Mouse (Mus musculus) embryonic facial prominence, embryonic 14.5 days (tissue): ENCODE data around the gene Ccdc85c. TPM values are rescaled to one million over a fixed set of nuclear protein-coding genes. Genes with fewer than 3 reads are reported as not detected.

Experiments used
- ATAC-seq: fragments of 200-750 bp; cut with Nextera tagmentation; 2 replicates; pipeline ENCODE4 v1.8.0; 2017; ENCODE audit warnings: low read depth, moderate number of reproducible peaks, moderate TSS enrichment
- DNase-seq: peaks from one replicate; pipeline ENCODE4 v3.0.0-alpha.2; 2015; ENCODE audit warnings: low spot score
- H3K27ac ChIP-seq: fragments of 300-500 bp; sonication (generic); replicated peaks from 2 replicates; pipeline ENCODE4 v1.5.1; 2014; ENCODE audit warnings: low read depth, mild to moderate bottlenecking, low read length, moderate library complexity
- H3K27me3 ChIP-seq: fragments of 300-500 bp; sonication (generic); replicated peaks from 2 replicates; pipeline ENCODE4 v1.6.1; 2014; ENCODE audit warnings: low read length; ENCODE audit not compliant: control insufficient read depth, insufficient read depth
- H3K36me3 ChIP-seq: fragments of 300-500 bp; sonication (generic); 2 replicates; pipeline ENCODE4 v1.6.1; 2014; ENCODE audit warnings: low read length, mixed read lengths; ENCODE audit not compliant: control insufficient read depth, insufficient read depth
- H3K4me1 ChIP-seq: fragments of 300-500 bp; sonication (generic); 2 replicates; pipeline ENCODE4 v1.6.1; 2014; ENCODE audit warnings: antibody characterized with exemption, low read length; ENCODE audit not compliant: control insufficient read depth, insufficient read depth
- H3K4me2 ChIP-seq: fragments of 300-500 bp; sonication (generic); 2 replicates; pipeline ENCODE4 v1.6.1; 2014; ENCODE audit warnings: low read depth, mild to moderate bottlenecking, low read length, moderate library complexity, mixed read lengths
- H3K4me3 ChIP-seq: fragments of 300-500 bp; sonication (generic); 2 replicates; pipeline ENCODE4 v1.5.1; 2014; ENCODE audit warnings: low read depth, mild to moderate bottlenecking, low read length
- H3K9ac ChIP-seq: fragments of 300-500 bp; sonication (generic); 2 replicates; pipeline ENCODE4 v1.6.1; 2014; ENCODE audit warnings: low read depth, mild to moderate bottlenecking, low read length, moderate library complexity, mixed read lengths
- H3K9me3 ChIP-seq: fragments of 300-500 bp; sonication (generic); 2 replicates; pipeline ENCODE4 v1.6.1; 2016; ENCODE audit warnings: low read length; ENCODE audit not compliant: control insufficient read depth
- WGBS: fragments of 180-500 bp; shearing (Covaris S2); extraction: QIAGEN DNeasy Blood & Tissue Kit; methylation state at CpG from one replicate; pipeline ENCODE4 v1.1.7; 2014; 5-methylcytosine and 5-hydroxymethylcytosine counted together
- polyA plus RNA-seq: library from polyadenylated mRNA; unstranded; fragments of >200 nt; fragmentation: Nextera tagmentation; extraction: Ambion mirVana; gene quantifications from 2 replicates; pipeline ENCODE4 v1.2.1, GENCODE M21; 2014

The Ccdc85c gene
- polyA plus RNA-seq, 1 experiment from 2014 or later, result 4.7 TPM

DNA sequence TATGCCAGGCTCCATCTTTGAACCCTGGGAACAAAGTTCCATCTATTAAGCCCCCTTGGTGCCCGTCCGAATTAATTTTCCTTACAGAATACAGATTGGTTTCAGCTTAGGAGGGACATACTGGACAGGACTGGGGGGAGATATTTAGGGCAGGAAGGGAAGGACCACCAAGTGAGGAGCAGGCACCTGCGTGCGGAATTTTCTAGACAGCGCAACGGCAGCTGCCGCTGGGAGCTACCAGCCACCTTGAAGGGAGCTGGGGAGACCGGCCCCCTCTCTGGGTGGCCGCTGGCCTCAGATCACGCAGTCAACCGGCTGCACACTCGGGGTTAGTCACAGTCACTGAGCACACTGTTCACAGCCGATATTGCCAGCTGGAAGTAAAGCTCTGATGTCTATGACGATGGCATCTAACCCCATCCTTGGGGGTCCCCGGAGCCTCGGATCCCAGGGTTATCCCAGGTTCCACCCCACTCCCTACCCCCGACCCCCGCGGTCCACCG is 32.9 kb downstream of the Ccdc85c start:
- no peak overlapping the region for H3K4me3 ChIP-seq
- H3K9ac ChIP-seq, result no peak overlapping the region
- no peaks in the 10 kb centered on the region for H3K9me3 ChIP-seq
- ATAC-seq (no peak; the same call in 1 of the 2 replicates), DNase-seq (no peak)
- H3K36me3 ChIP-seq, result no peaks in the 10 kb centered on the region
- no peak overlapping the region for H3K27ac ChIP-seq
- 81% methylated on average over 17 of the region's 20 CpGs for WGBS
- H3K27me3 ChIP-seq, result no peaks in the 10 kb centered on the region
- peaks cover 55% of the 10 kb centered on the region for H3K4me1 ChIP-seq
- no peak overlapping the region for H3K4me2 ChIP-seq

DNA sequence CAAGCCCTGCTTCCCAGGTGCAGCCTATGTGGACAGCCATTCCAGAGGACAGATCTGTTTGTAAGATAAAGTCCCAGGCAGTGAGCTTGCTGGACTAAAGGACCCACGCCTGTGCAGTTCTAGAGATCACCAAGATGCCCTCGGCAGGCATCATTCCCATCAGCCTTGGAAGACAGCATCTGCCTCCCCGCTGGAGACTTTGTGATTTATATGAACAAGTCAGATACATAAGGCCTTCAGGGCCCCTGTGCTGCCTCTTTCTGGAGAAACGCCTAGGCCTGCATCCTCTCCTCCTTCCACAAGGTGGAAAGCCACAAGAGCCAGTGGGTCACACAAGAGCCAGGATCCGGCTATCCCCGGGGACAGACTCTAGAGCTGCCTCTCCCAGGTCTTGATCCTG is 33.6 kb downstream of the Ccdc85c start:
- Histone ChIP-seq H3K4me3 (no peak overlapping the region), H3K27ac (no peak overlapping the region), H3K4me2 (no peak overlapping the region), H3K36me3 (no peaks in the 10 kb centered on the region), H3K27me3 (no peaks in the 10 kb centered on the region), H3K9ac (no peak overlapping the region), H3K9me3 (no peaks in the 10 kb centered on the region), H3K4me1 (peaks cover 56% of the 10 kb centered on the region)
- ATAC-seq (no peak), DNase-seq (no peak)
- 61% methylated on average over 6 of the region's 6 CpGs for WGBS

GRCm38 (mm10) chr12:108240953-108241588 is 34.2 kb downstream of the Ccdc85c start:
- no peak overlapping the region for H3K4me3 ChIP-seq
- H3K36me3 ChIP-seq, result no peaks in the 10 kb centered on the region
- WGBS, result 21% methylated on average over 12 of the region's 21 CpGs
- no peak overlapping the region for H3K4me2 ChIP-seq
- H3K4me1 ChIP-seq, result peaks cover 56% of the 10 kb centered on the region
- ATAC-seq (peak; percentile 41; the same call in 1 of the 2 replicates), DNase-seq (no peak)
- no peak overlapping the region for H3K9ac ChIP-seq
- no peak overlapping the region for H3K27ac ChIP-seq
- H3K27me3 ChIP-seq, result no peaks in the 10 kb centered on the region
- no peaks in the 10 kb centered on the region for H3K9me3 ChIP-seq

DNA sequence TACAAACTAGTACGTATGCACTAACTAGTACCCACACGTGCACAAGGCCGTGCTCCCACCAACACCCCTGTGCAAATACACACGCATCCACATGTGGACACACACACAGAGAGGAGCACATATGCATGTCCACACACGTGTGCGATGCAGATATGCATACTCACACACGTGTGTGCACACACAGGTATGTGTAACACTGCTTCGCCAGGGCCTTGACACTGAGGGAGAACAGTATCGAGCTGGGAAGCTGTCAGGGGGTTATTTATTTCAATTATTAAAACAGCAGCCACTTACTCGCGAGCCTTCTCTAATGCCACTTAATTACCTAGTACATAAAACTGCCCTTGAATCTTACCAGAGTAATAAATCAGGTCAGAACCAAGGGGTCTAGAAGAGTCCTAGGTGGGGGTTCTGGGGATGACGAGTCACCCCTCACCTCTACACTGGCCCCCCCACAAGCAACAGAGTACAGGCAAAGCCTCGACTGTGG is 34.8 kb downstream of the Ccdc85c start:
- no peak overlapping the region for H3K4me2 ChIP-seq
- H3K4me1 ChIP-seq, result peaks cover 55% of the 10 kb centered on the region
- no peak overlapping the region for H3K9ac ChIP-seq
- H3K36me3 ChIP-seq, result no peaks in the 10 kb centered on the region
- ATAC-seq (no peak), DNase-seq (no peak)
- H3K4me3 ChIP-seq, result no peak overlapping the region
- H3K9me3 ChIP-seq, result no peaks in the 10 kb centered on the region
- 74% methylated on average over 13 of the region's 13 CpGs for WGBS
- H3K27ac ChIP-seq, result no peak overlapping the region
- no peaks in the 10 kb centered on the region for H3K27me3 ChIP-seq

DNA sequence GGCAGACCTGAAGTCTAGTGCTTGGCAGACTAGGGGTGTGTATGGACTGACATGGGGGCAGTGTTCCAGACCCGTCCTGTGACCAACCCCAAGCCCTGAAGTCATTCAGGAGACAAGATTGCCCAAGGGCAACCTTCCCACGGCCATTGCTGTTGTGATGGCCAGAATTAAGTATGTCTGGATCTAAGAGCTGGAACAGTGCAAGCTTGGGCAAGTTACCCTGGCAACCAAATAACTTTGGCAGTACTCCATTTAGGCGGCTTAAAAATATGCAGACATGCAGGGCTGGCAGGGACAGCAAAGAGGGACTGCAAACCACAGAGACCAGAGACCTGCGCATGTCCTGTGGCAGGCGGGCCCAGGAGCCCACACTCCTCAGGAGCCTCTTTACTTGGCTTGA is 35.8 kb downstream of the Ccdc85c start:
- ATAC-seq (peak; percentile 55), DNase-seq (peak; percentile 87)
- Histone ChIP-seq H3K36me3 (no peaks in the 10 kb centered on the region), H3K4me1 (peaks cover 45% of the 10 kb centered on the region), H3K27ac (no peak overlapping the region), H3K9me3 (no peaks in the 10 kb centered on the region), H3K9ac (no peak overlapping the region), H3K4me3 (no peak overlapping the region), H3K4me2 (0 out of 2 replicates have a peak overlapping the region, but pooled peaks have one; percentile 14), H3K27me3 (no peaks in the 10 kb centered on the region)
- 44% methylated on average over 5 of the region's 5 CpGs for WGBS

DNA sequence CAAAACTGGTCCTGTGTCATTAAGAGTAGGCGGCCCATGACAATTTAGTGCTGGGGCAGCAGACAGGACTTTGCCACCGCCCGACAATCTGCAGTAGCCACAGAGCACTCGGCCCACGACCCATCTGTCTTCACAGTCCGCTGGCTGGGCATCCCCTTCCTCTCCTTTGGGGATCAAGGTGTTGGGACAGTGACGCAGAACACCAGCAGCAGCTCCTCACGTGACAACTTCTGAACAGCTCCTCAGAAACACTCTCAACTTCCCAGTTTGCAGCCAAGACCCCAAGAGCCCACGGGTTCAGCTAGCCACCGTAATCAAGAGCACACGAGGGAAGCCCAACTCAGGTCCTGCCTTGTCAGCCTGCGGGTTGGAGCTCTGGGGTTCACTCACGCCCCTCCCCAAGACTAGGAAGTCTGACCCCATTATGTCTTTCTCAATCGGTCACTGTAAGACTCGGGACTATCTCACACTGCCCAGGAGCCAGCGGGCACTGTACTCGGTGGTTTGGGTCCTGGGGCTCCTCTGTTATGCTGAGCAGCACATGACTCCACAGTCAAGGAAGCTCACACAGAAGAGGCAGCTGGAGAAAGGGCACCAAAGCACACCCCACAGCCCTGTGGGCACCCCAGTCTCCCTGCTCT is 36.7 kb downstream of the Ccdc85c start:
- H3K4me1 ChIP-seq, result peaks cover 40% of the 10 kb centered on the region

GRCm38 (mm10) chr12:108237300-108238006 is 37.8 kb downstream of the Ccdc85c start:
- peaks cover 40% of the 10 kb centered on the region for H3K4me1 ChIP-seq

More for the DNA sequence above, 36.7 kb downstream of the Ccdc85c start:
- Histone ChIP-seq H3K4me2 (no peak overlapping the region), H3K27me3 (no peaks in the 10 kb centered on the region), H3K4me3 (no peak overlapping the region), H3K9me3 (no peaks in the 10 kb centered on the region), H3K36me3 (no peaks in the 10 kb centered on the region), H3K9ac (no peak overlapping the region), H3K27ac (no peak overlapping the region)
- no peak for DNase-seq
- WGBS, result 77% methylated on average over 15 of the region's 17 CpGs
- ATAC-seq, result no peak

GRCm38 (mm10) chr12:108235976-108236555 is 39.2 kb downstream of the Ccdc85c start:
- H3K4me3 ChIP-seq, result no peak overlapping the region
- H3K4me1 ChIP-seq, result peaks cover 44% of the 10 kb centered on the region
- no peak overlapping the region for H3K9ac ChIP-seq
- H3K4me2 ChIP-seq, result no peak overlapping the region
- 73% methylated on average over 17 of the region's 18 CpGs for WGBS
- no peaks in the 10 kb centered on the region for H3K36me3 ChIP-seq
- no peak overlapping the region for H3K27ac ChIP-seq
- ATAC-seq (no peak), DNase-seq (no peak)
- H3K27me3 ChIP-seq, result no peaks in the 10 kb centered on the region
- H3K9me3 ChIP-seq, result no peaks in the 10 kb centered on the region

More at GRCm38 (mm10) chr12:108237300-108238006, 37.8 kb downstream of the Ccdc85c start:
- Histone ChIP-seq H3K9ac (no peak overlapping the region), H3K9me3 (no peaks in the 10 kb centered on the region), H3K36me3 (no peaks in the 10 kb centered on the region), H3K4me2 (no peak overlapping the region), H3K4me3 (no peak overlapping the region), H3K27me3 (no peaks in the 10 kb centered on the region), H3K27ac (no peak overlapping the region)
- 61% methylated on average over 6 of the region's 6 CpGs for WGBS
- DNase-seq (no peak), ATAC-seq (no peak)
